Mouse (Mus musculus) liver, adult 2 months (tissue): Measurements from ENCODE around the gene Acbd3. TPM values are rescaled to one million over a fixed set of nuclear protein-coding genes. Genes with fewer than 3 reads are reported as not detected.

Experiments
- DNase-seq: peaks from one replicate; pipeline ENCODE4 v3.0.0-alpha.2; 2011; ENCODE audit warnings: low read depth, low spot score; ENCODE audit errors: extremely low read depth
- H3K27ac ChIP-seq: fragments of 200-500 bp; replicated peaks from 2 replicates; pipeline ENCODE4 v1.5.1; 2012; ENCODE audit warnings: low read depth, mild to moderate bottlenecking, control low read depth, inconsistent platforms, low read length; ENCODE audit not compliant: insufficient read depth
- H3K27me3 ChIP-seq: fragments of 200-500 bp; 2 replicates; pipeline ENCODE4 v1.6.1; 2012; ENCODE audit warnings: mild to moderate bottlenecking, moderate library complexity, low read length, inconsistent platforms; ENCODE audit not compliant: control insufficient read depth, insufficient read depth
- H3K36me3 ChIP-seq: fragments of 200-500 bp; 2 replicates; pipeline ENCODE4 v1.6.1; 2012; ENCODE audit warnings: low read length, inconsistent platforms; ENCODE audit not compliant: control insufficient read depth, insufficient read depth
- H3K4me1 ChIP-seq: fragments of 200-500 bp; 2 replicates; pipeline ENCODE4 v1.6.1; 2011; ENCODE audit warnings: low read length; ENCODE audit not compliant: control insufficient read depth, insufficient read depth
- H3K4me3 ChIP-seq: fragments of 200-500 bp; 2 replicates; pipeline ENCODE4 v1.5.1; 2011; ENCODE audit warnings: low read depth, mild to moderate bottlenecking, control low read depth, low read length, moderate library complexity; ENCODE audit not compliant: insufficient read depth
- H3K79me2 ChIP-seq: fragments of 200-500 bp; 2 replicates; pipeline ENCODE4 v1.6.1; 2012; ENCODE audit warnings: inconsistent platforms, mild to moderate bottlenecking, low read length, moderate library complexity; ENCODE audit not compliant: control insufficient read depth, insufficient read depth
- H3K9ac ChIP-seq: fragments of 200-500 bp; 2 replicates; pipeline ENCODE4 v1.6.1; 2012; ENCODE audit warnings: low read depth, mild to moderate bottlenecking, control low read depth, inconsistent platforms, low read length
- CTCF ChIP-seq: fragments of 200-500 bp; IDR thresholded peaks from 2 replicates; pipeline ENCODE4 v1.5.1; 2011; ENCODE audit warnings: low read depth, low read length, control low read depth
- POLR2A ChIP-seq: fragments of 200-500 bp; IDR thresholded peaks from 2 replicates; pipeline ENCODE4 v1.6.1; 2011; ENCODE audit warnings: low read length, control low read depth; ENCODE audit not compliant: insufficient read depth; ENCODE audit errors: extremely low read depth
- WGBS: fragments of 180-500 bp; shearing (Covaris S2); methylation state at CpG from one replicate; pipeline ENCODE4 v1.1.7; 2018; 5-methylcytosine and 5-hydroxymethylcytosine counted together
- polyA plus RNA-seq: library from polyadenylated mRNA; depleted of rRNA; stranded (reverse); fragments of >200 nt; gene quantifications from 2 replicates; pipeline ENCODE4 v1.2.3, GENCODE M21; 2012
- total RNA-seq: library from RNA; depleted of rRNA; stranded (reverse); fragments of >200 nt; gene quantifications from 2 replicates; pipeline ENCODE4 v1.2.3, GENCODE M21; 2014

Acbd3 gene
- total and polyA plus RNA-seq, 2 experiments: 6.3 to 13.1 TPM

DNA sequence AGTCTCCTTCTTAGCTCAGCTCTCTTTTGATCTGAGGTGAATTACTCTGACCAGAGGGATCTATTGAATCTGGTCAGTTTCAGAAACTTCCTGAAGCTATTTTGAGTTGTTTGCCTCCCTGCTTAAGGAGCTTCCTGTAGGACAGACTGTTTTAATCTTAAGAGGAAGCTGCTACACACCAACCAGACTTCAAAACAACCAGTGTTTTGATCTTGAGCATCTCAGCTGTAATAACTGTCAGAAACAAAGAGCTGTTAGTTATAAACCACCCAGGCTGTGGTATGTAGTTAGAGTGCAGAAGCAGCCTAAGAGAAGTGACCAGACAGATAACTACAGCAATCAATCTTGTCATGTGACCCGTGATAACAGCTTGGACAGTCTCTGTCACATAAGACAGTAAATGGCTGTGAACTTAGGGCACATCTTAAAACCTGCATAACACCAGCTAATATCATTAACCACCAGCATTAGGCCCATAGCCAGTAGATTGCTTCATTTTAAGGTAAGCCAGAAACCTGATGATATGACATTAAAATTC, 2.1 kb upstream of the Acbd3 start:
- Histone ChIP-seq H3K9ac (no peak overlapping the region), H3K4me1 (peaks cover 17% of the 10 kb centered on the region), H3K27me3 (no peaks in the 10 kb centered on the region), H3K27ac (no peak overlapping the region), H3K79me2 (peaks cover 10% of the 10 kb centered on the region), H3K4me3 (no peak overlapping the region), H3K36me3 (no peaks in the 10 kb centered on the region)
- DNase-seq: peak; percentile 19
- WGBS: 32% methylated on average over 1 of the region's 1 CpGs
- TF ChIP-seq POLR2A: no peak
- TF ChIP-seq CTCF: no peak

DNA sequence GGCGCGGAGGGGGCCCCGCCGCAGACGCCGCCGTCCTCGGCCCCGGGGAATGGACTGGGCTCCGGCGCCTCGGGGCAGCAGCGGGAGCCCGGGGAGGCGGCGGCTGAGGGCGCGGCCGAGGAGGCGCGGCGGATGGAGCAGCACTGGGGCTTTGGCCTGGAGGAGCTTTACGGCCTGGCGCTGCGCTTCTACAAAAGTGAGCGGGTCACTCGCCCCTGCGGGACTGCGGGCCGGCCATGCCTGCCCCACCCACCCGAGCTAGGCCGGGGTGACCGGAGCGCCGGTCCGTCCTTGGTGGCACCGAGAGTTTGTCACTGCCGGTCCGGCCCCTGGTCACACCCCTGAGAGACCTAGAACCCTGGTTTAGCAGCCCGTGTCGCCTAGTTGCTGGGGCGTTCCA, 340 bp downstream of the Acbd3 start:
- peak; percentile 42 for DNase-seq

DNA sequence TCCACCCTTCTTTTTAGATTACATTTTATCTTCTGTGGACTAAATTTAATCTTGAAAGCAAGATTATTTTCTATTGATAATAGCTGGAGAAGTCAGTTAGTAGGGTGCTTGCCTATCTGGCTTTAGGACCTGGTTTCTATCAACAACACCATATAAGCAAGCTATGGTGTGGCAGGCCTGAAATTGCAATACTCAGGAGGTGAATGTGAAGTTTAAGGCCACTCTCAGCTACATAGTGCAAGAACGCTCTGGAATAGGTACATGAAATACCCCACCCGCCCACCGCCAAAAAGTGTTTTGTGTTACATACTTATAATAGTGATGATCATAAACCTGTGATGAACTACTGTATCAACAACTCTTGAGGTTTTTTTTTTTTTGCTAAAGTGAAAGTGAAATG, 3.4 kb downstream of the Acbd3 start:
- H3K27me3 ChIP-seq: no peaks in the 10 kb centered on the region
- H3K4me1 ChIP-seq: peaks cover 14% of the 10 kb centered on the region
- TF ChIP-seq CTCF (no peak), POLR2A (no peak)
- 86% methylated on average over 3 of the region's 3 CpGs for WGBS
- H3K79me2 ChIP-seq: peaks cover 17% of the 10 kb centered on the region
- H3K9ac ChIP-seq: no peak overlapping the region
- no peak overlapping the region for H3K27ac ChIP-seq
- H3K36me3 ChIP-seq: peaks cover 6% of the 10 kb centered on the region
- DNase-seq: no peak
- no peak overlapping the region for H3K4me3 ChIP-seq

More for the DNA sequence above, 340 bp downstream of the Acbd3 start:
- peak overlapping the region; percentile 84 for H3K27ac ChIP-seq
- H3K36me3 ChIP-seq: no peaks in the 10 kb centered on the region
- peak overlapping the region; percentile 97 for H3K4me3 ChIP-seq
- 0% methylated on average over 42 of the region's 42 CpGs for WGBS
- peak overlapping the region; percentile 96 for H3K9ac ChIP-seq
- peaks cover 17% of the 10 kb centered on the region for H3K79me2 ChIP-seq
- TF ChIP-seq POLR2A (no peak), CTCF (no peak)
- no peaks in the 10 kb centered on the region for H3K27me3 ChIP-seq
- H3K4me1 ChIP-seq: peaks cover 14% of the 10 kb centered on the region

DNA sequence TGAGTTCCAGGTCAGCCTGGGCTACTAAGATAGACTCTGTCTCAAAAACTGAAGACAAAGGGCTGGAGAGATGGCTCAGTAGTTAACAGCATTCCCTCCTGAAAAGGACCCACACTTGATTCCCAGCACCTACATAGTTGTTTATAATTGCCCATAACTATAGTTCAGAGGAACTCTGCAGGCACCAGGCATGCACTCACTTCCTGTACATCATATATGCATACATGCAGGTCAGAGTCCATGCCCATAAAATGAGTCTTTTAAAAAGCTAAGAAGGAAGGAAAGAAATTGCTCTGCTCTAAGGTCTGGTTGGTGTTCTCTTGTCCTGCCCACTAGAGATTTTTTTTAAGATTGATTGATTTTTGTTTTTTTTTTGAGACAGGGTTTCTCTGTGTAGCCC, 22.0 kb downstream of the Acbd3 start:
- no peak overlapping the region for H3K9ac ChIP-seq
- H3K27ac ChIP-seq: no peak overlapping the region
- no peak overlapping the region for H3K4me3 ChIP-seq
- H3K4me1 ChIP-seq: no peaks in the 10 kb centered on the region
- TF ChIP-seq CTCF (no peak), POLR2A (no peak)
- no peaks in the 10 kb centered on the region for H3K27me3 ChIP-seq
- DNase-seq: no peak
- H3K36me3 ChIP-seq: peaks cover 54% of the 10 kb centered on the region
- H3K79me2 ChIP-seq: no peaks in the 10 kb centered on the region

DNA sequence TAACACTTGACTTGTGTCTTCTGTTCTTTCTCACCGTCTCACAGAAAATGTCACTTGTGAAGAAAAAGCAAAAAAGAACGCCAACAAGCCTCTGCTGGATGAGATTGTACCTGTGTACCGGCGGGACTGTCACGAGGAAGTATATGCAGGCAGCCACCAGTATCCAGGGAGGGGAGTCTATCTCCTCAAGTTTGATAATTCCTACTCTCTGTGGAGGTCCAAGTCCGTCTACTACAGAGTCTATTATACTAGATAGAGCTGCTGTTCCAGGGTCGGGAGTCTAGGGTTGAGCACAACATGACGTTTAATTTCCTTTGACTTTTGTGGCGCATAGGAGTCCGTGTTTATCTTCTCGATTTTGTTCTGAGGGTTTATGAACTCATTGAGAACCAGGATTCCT, 26.3 kb downstream of the Acbd3 start:
- no peak overlapping the region for H3K4me3 ChIP-seq
- no peak for DNase-seq
- no peaks in the 10 kb centered on the region for H3K27me3 ChIP-seq
- 92% methylated on average over 11 of the region's 11 CpGs for WGBS
- no peak overlapping the region for H3K27ac ChIP-seq
- H3K9ac ChIP-seq: no peak overlapping the region
- peaks cover 35% of the 10 kb centered on the region for H3K36me3 ChIP-seq
- no peaks in the 10 kb centered on the region for H3K79me2 ChIP-seq
- no peaks in the 10 kb centered on the region for H3K4me1 ChIP-seq
- no peak for TF ChIP-seq CTCF
- no peak for TF ChIP-seq POLR2A

DNA sequence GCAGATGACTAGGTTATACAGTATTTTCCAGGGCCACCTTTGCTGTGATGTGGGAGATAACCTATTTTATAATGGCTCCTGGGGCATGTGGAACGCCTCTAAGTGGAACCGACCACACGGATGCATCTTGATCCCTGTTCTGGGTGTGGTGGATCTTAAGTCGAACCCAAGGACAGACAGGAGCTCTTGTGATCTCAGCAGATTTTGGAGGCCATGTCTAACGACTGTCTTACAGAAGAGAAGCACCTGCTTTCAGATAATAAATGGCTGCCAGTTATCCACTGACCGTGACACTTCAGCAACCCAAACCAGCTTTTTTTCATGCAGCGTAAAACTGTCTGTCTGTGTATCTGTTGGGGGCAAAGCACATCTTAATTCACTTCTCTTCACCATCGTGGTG, 28.5 kb downstream of the Acbd3 start:
- no peak for TF ChIP-seq POLR2A
- TF ChIP-seq CTCF: no peak
- Histone ChIP-seq H3K4me1 (peaks cover 11% of the 10 kb centered on the region), H3K79me2 (no peaks in the 10 kb centered on the region), H3K27me3 (no peaks in the 10 kb centered on the region), H3K36me3 (peaks cover 23% of the 10 kb centered on the region), H3K9ac (no peak overlapping the region), H3K27ac (no peak overlapping the region), H3K4me3 (no peak overlapping the region)
- 91% methylated on average over 8 of the region's 8 CpGs for WGBS
- no peak for DNase-seq
